Mouse (Mus musculus) E14TG2a.4 (cell line): ENCODE data around the gene Gm1604a.
"Not testable (repeated sequence)": the region's sequence is repeated elsewhere in the genome, so short reads cannot be mapped to it uniquely, and the experiment has no call there.

Experiments
- H3K27me3 ChIP-seq: 2 replicates; pipeline ENCODE4 v1.6.1; 2014; ENCODE audit warnings: low read length, control low read depth; ENCODE audit not compliant: insufficient read depth
- H3K36me3 ChIP-seq: 2 replicates; pipeline ENCODE4 v1.6.1; 2014; ENCODE audit warnings: low read length, control low read depth; ENCODE audit not compliant: insufficient read depth
- H3K4me1 ChIP-seq: replicated peaks from 2 replicates; pipeline ENCODE4 v1.6.1; 2014; ENCODE audit warnings: low read depth, low read length, control low read depth
- H3K4me3 ChIP-seq: replicated peaks from 2 replicates; pipeline ENCODE4 v1.5.1; 2014; ENCODE audit warnings: mild to moderate bottlenecking, low read length
- H3K9me3 ChIP-seq: 2 replicates; pipeline ENCODE4 v1.6.1; 2014; ENCODE audit warnings: low read length, control low read depth

Gm1604a gene

DNA sequence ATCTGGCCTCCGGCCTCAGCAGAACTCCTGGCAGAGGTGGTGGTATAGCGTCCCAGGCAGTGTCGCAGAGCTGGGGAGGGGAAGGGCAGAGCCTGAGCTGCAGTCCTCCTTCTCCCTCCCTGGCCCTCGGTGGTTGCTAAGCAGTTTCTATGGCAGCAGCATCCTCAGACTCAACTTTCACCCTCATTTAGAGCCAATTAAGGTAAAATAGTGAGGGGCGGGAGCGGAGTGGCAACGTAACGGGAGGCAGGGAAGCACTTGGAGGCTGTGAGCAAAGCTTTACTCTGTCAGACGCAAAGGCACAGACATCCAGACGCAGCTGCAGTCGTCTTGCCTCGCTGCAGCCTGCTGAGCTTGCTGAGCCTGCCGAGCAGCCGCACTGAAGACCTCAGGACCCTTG is at the start of gene Gm1604a:
Gene Gm1604a, plus strand, starts transcription at position 312 of the 400 bp plus-strand sequence.
- not testable (repeated sequence) for H3K9me3 ChIP-seq, H3K4me3 ChIP-seq, H3K27me3 ChIP-seq, H3K36me3 ChIP-seq, H3K4me1 ChIP-seq

DNA sequence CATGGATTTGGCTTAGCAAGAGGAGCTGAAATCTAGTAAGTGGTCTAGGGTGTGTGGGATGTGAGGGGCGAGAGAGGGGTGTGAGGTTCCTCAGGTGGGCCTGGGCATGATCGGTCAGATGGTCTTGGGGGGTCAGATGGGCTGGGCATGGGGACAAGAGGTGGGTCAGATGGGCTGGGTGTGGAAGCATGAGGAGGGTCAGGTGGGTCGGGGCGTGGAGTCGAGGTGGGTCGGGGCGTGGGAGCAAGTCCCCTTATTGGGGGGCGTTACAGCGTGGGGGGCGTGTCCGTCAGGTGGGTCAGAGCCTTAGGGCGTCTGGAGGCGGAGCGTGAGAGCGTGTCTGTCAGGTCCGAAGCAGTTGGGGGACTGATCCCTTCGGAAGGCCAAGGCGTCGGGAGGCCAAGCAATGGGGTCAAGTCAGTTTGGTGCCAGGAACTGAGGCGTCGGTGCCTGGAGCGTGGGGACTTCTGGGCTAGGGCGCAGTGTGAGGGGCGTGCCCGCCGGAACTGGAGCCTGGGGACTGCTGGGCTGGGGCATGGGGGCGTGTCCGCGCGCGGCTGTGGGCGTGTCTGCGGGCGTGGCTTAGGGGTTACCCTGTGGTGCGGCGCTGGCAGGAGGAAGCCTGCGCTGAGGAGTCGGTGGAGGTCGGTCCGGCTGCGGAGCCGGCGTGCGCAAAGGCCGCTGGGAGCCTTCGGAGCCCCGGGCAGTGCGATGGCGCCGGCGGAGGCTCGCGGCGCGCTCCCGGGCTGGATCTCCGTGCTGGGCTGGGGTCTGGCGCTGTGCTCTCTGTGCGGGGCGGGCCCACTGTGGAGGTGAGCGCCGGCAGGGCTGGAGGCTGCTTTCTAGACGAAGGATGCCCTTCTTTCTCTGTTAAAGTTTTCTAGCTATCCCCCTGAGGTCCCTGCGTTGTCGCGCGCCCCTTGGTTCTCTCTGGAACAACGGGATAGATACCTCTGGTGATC is 46.8 kb upstream of the Gm1604a start, which contains the start of gene Gm49721:
Gene Gm49721, plus strand, starts transcription at position 618 of the 962 bp plus-strand sequence.
- peak within 1 kb of the TSS; percentile 76 for H3K4me3 ChIP-seq
- H3K4me1 ChIP-seq, H3K27me3 ChIP-seq, H3K36me3 ChIP-seq, H3K9me3 ChIP-seq: not testable (repeated sequence)

DNA sequence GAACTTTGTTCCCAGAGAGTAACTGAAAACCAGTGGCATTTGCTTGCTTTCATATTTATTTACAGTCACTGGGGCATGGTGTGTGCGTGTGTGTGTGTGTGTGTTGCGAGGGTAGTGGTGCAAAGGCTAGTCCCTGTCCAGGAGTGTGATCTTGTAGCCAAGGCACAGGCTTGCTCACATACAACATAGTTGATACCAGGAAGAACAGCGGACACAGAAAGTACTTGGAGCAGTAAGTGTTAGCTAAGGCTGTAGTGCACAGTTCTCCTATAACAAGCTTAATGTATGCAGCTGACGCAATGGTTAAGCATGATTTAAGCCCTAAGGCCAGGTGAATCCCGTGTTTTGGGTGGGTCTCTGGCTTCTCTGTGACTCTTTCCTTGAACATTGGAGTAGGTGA is 46.0 kb upstream of the Gm1604a start:
- H3K4me3 ChIP-seq, result peak overlapping the region; percentile 76
- H3K9me3 ChIP-seq, H3K36me3 ChIP-seq, H3K27me3 ChIP-seq, H3K4me1 ChIP-seq: not testable (repeated sequence)

DNA sequence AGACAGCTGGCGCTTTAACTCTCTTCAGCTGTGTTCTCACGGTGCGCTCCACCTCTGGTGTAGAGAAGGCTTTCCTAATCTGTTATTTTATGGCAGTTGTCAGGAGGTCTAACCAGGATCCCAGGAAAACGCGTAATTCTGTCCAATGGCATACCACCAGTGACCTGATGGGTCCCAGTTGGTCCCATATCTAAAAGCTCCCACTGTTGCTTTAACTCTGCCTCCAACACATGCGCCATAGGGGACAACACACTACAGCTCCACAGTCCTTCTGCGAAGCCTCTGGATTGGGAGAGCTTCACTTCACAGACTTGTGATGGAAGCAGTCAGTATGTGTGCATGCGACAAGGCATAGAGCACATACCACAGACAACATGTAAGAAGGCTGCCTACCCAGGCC is 45.2 kb upstream of the Gm1604a start:
- not testable (repeated sequence) for H3K4me3 ChIP-seq, H3K27me3 ChIP-seq, H3K36me3 ChIP-seq, H3K4me1 ChIP-seq, H3K9me3 ChIP-seq

DNA sequence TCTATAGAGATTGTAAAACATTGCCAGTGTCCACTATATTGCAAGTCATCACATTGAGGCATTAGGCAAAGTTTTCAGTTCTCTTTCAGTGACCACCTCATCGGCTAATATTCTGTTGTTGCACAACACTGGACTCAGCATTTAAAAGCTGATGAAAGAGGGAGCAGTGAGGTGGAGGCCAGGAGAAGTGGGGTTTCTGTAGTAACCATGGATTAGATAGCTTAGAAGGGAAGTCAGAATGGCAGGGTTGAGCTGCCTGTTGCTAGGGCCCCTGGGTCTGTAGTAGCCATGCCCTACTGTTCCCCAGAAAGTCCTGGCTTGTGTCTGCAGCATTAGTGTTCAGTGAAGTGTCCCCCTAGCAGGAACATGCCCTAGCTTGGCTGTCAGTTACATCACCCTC is 39.2 kb upstream of the Gm1604a start:
- H3K4me3 ChIP-seq, H3K36me3 ChIP-seq, H3K9me3 ChIP-seq, H3K4me1 ChIP-seq, H3K27me3 ChIP-seq: not testable (repeated sequence)

DNA sequence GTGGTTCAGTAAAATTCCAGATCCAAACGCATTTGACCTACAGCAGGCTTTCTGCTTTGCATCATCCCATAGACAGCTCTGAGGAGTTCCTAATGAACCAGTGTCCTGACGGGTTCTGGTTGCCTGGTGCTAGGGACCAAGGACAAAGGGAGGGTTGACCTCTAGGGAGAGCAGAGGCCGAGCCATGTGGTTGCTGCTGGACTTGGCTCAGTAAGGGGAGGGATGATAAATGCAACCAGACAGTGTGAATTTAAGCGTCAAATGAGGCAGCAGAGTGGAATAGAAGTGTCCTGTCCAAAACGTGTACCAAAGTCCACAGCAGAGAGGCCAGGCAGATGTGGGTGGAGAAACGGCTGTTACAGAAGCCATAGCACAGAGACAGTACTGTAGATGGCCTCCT is 29.9 kb upstream of the Gm1604a start:
- H3K4me3 ChIP-seq, H3K36me3 ChIP-seq, H3K27me3 ChIP-seq, H3K9me3 ChIP-seq, H3K4me1 ChIP-seq: not testable (repeated sequence)

DNA sequence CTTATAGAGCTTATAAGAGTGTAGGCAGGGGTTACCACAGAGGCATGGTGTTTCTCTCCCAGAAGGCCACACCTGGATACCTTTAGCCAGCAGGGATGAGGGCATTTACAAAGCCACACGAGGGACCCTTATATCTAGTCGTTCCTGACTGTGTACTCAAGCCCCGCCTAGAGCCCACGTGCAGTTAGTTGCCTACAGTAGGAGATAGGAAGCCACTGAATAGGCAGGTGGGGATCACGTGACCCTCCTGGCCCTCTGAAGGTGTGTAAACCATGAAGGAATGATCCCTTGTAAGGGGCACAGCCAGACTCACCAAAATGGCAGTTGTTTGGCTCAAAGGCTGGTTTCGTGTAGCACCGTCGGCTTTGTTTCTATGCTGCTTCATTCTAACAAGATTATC is 28.5 kb upstream of the Gm1604a start:
- H3K9me3 ChIP-seq, H3K4me1 ChIP-seq, H3K4me3 ChIP-seq: not testable (repeated sequence)

DNA sequence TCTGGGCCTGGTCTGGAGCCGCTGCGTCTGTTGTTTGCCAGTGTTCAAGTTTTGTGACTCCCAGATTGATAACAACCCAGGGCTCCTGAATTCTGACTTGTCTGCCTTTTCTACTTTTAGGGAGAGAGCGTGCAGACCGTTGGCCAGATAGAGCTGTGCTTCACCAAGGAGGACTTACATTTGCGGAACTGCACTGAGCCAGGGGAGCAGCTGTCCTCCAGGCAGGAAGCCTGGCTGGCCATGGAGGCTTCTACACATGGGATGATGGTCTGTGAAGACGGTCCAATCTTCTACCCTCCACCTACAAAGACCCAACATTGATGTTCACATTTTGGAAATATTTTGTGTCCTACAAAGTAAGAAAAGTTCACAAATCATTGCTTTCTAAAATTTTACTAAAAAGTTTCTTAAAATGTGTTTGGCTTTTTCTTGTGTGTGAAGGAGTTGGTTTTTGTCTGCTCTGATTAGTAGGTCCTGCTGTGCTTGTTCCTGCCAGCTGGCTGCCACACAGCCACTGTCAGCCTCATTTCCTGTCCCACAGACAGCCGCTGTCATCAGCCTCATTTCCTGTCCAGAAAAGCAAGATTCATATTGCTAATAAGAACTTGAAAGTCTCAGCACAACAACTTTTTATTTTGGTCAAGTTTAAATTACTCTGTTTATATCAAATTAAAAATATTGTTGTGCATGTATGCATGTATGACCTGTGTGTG is 27.4 kb upstream of the Gm1604a start:
- H3K27me3 ChIP-seq, H3K4me1 ChIP-seq, H3K9me3 ChIP-seq, H3K4me3 ChIP-seq, H3K36me3 ChIP-seq: not testable (repeated sequence)

More for the DNA sequence above, 28.5 kb upstream of the Gm1604a start:
- not testable (repeated sequence) for H3K36me3 ChIP-seq, H3K27me3 ChIP-seq

DNA sequence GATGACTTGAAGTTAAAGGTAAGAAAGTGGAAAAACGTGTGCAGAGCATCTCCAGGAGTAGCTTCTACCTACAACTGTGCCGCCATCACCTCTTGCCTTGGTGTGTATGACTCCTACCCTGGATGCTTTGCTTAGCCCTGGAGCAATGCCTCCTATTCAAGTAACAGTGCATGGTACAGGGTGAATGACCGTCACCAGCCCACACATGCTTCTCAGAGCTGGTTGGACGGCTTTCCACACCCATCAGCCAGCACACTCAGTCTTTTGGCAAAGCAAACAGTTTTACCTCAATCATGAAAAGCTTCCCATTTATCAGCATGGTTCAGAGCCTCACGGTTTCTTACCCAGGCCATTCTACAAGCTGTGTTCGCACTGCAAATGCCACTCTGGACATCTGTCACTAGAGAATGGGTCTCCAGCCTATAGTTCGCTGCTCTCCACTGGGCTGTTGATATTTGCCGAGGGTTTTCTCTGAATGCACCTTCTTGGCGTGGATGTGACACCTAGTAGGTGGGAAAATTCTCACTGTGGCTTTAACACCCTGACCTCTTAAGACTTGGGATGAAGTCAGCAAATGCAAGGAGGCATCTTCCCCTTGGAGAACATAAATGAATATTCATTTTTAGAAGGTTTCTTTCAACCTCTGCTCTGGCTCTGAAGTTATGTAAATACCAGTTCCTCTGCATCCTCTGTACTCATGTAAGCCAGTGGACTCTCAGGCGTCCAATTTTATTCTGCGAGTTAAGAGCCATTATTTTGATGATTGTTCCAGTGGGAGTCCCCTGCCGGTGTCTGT is 23.4 kb upstream of the Gm1604a start:
- H3K27me3 ChIP-seq, result not testable (repeated sequence)

DNA sequence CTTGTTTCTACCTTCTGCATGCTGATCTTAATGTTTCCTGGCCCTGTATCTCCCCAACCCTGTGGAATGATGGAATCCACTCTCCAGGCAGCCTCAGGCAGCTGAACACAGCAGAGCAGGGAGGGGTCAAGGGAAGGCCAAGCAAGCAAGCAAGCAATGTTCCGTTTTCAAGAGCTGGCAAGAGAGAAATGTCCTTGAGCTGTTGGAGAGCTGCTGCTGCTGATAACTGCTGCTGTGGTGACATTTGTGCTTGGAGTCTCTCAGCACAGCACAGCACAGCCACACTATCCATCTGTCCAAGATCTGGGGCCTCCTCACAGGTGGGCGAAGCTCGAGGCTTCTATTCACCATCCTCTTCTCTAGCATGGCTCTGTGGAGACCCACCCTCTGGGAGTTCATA is 22.0 kb upstream of the Gm1604a start:
- H3K9me3 ChIP-seq, H3K4me3 ChIP-seq, H3K27me3 ChIP-seq, H3K36me3 ChIP-seq, H3K4me1 ChIP-seq: not testable (repeated sequence)

More for the DNA sequence above, 23.4 kb upstream of the Gm1604a start:
- H3K4me3 ChIP-seq, H3K9me3 ChIP-seq, H3K36me3 ChIP-seq, H3K4me1 ChIP-seq: not testable (repeated sequence)

DNA sequence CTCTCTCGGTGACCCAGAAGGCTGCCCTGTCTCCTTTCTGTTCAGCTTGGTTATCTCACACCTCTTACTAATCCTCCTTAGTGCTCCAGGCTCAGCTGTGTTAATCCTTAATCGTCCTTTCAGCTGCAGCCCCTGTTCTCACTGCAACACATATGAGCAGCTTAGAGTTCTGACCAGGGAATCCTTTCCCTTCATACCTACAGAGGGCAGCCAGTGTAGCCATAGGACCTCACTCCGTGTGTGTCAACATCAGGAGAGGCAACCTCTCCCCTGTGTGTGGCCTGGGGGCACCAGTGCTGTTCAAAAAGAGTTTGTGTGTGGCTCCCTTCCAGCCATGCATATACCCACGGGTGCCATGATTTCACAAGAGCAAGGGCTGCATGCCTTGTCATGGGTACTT is 19.7 kb upstream of the Gm1604a start:
- not testable (repeated sequence) for H3K9me3 ChIP-seq, H3K4me3 ChIP-seq, H3K27me3 ChIP-seq, H3K36me3 ChIP-seq, H3K4me1 ChIP-seq

DNA sequence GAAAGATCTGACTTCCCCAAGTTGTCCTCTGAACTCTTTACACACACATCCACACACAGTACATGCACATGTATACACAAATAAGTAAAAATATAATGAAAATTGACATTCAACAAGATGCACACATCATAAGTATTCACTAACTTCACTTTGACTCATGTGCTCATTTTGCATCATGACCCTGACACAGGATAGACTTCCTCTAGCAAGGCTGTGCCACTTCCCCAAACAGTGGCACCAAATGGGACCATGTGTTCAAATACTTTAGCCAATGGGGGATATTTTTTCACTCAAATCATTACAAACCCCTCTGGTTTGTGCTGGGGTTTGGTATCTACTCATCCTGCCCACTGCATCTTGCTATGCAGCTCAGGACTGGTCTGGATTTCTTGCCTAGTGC is 16.5 kb upstream of the Gm1604a start:
- H3K4me1 ChIP-seq, H3K36me3 ChIP-seq, H3K9me3 ChIP-seq, H3K27me3 ChIP-seq, H3K4me3 ChIP-seq: not testable (repeated sequence)

DNA sequence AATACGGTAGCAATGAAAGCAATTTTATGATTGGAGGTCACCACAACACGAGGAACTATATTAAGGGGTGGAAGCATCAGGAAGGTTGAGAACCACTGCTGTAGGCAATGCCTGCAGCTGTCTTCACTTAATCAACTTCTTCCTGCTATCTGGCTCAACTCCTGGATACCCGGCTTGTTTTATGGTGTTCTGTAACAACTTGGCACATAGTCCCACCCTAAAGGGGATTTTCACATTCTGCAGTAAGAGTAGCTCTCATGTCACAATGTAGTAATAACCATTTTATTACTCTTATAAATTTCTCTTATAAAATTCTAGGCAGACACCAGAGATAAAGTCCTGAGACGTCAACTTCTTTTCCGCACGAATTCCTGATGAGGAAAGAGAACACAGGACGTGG is 15.9 kb upstream of the Gm1604a start:
- H3K36me3 ChIP-seq, H3K27me3 ChIP-seq, H3K9me3 ChIP-seq, H3K4me1 ChIP-seq, H3K4me3 ChIP-seq: not testable (repeated sequence)

DNA sequence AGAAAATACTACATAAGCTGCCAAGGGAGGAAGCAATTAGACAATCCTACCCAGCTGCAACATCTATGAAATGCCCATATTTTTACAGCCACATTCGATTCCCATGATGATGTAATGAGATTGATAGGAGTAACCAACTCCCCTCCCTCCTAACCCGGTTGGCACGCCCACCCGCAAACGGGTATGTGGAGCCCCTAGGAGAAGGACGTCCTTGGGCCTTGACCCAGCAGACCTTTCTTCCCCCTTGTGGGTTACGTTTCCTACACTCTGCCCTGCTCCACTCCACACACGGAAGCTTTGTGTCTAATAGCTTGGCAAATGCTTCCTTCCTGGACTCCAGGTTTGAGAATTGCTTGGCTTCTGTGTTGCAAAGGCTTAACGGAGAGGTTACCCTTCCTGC is 15.5 kb upstream of the Gm1604a start:
- H3K4me3 ChIP-seq, H3K4me1 ChIP-seq, H3K27me3 ChIP-seq, H3K9me3 ChIP-seq, H3K36me3 ChIP-seq: not testable (repeated sequence)
